Mouse (Mus musculus) hindbrain, postnatal 0 days (tissue): Measurements from ENCODE around the gene Olfr155. TPM values are rescaled to one million over a fixed set of nuclear protein-coding genes. Genes with fewer than 3 reads are reported as not detected.

Experiments used
- ATAC-seq: fragments of 200-750 bp; cut with Nextera tagmentation; 2 replicates; pipeline ENCODE4 v1.8.0; 2017; ENCODE audit warnings: mild to moderate bottlenecking, moderate TSS enrichment, moderate library complexity
- DNase-seq: peaks from one replicate; pipeline ENCODE4 v3.0.0-alpha.2; 2015; ENCODE audit warnings: low spot score
- H3K27ac ChIP-seq: fragments of 300-500 bp; sonication (generic); 2 replicates; pipeline ENCODE4 v1.5.1; 2014; ENCODE audit warnings: mild to moderate bottlenecking
- H3K27me3 ChIP-seq: fragments of 300-500 bp; sonication (generic); 2 replicates; pipeline ENCODE4 v1.6.1; 2014; ENCODE audit warnings: low read length, mixed read lengths; ENCODE audit not compliant: insufficient read depth
- H3K36me3 ChIP-seq: fragments of 300-500 bp; sonication (generic); 2 replicates; pipeline ENCODE4 v1.6.1; 2014; ENCODE audit warnings: low read length, mixed read lengths; ENCODE audit not compliant: insufficient read depth
- H3K4me1 ChIP-seq: fragments of 300-500 bp; sonication (generic); 2 replicates; pipeline ENCODE4 v1.6.1; 2014; ENCODE audit warnings: antibody characterized with exemption, low read length, mixed read lengths; ENCODE audit not compliant: insufficient read depth
- H3K4me2 ChIP-seq: fragments of 300-500 bp; sonication (generic); 2 replicates; pipeline ENCODE4 v1.6.1; 2014; ENCODE audit warnings: low read depth, mild to moderate bottlenecking, low read length, moderate library complexity, mixed read lengths
- H3K4me3 ChIP-seq: fragments of 300-500 bp; sonication (generic); 2 replicates; pipeline ENCODE4 v1.5.1; 2014; ENCODE audit warnings: low read length
- H3K9ac ChIP-seq: fragments of 300-500 bp; sonication (generic); replicated peaks from 2 replicates; pipeline ENCODE4 v1.6.1; 2014; ENCODE audit warnings: mild to moderate bottlenecking, low read length, moderate library complexity, mixed read lengths
- H3K9me3 ChIP-seq: fragments of 300-500 bp; sonication (generic); 2 replicates; pipeline ENCODE4 v1.6.1; 2016; ENCODE audit warnings: low read length, mixed read lengths
- CTCF ChIP-seq: IDR thresholded peaks from 2 replicates; pipeline ENCODE4 v1.5.1; 2016; ENCODE audit warnings: antibody characterized with exemption, control low read depth, low read depth
- WGBS: fragments of 180-500 bp; shearing (Covaris S2); extraction: QIAGEN DNeasy Blood & Tissue Kit; methylation state at CpG from one replicate; pipeline ENCODE4 v1.1.7; 2014; 5-methylcytosine and 5-hydroxymethylcytosine counted together
- polyA plus RNA-seq: library from polyadenylated mRNA; unstranded; fragments of >200 nt; fragmentation: Nextera tagmentation; extraction: Ambion mirVana; gene quantifications from 2 replicates; pipeline ENCODE4 v1.2.1, GENCODE M21; 2015
- total RNA-seq: library from RNA; depleted of rRNA; stranded (reverse); fragments of >200 nt; gene quantifications from 2 replicates; pipeline ENCODE4 v1.2.3, GENCODE M21; 2014

Gene Olfr155
- total and polyA plus RNA-seq, 2 experiments from 2014 or later = not detected

GRCm38 (mm10) chr4:43874501-43874900, 23.1 kb downstream of the Olfr155 start:
- Histone ChIP-seq H3K4me2 (peak overlapping the region; percentile 99), H3K36me3 (no peaks in the 10 kb centered on the region), H3K4me1 (peaks cover 3% of the 10 kb centered on the region; the same call in 1 of the 2 replicates), H3K4me3 (peak overlapping the region; percentile 93; the same call in 1 of the 2 replicates), H3K9me3 (no peaks in the 10 kb centered on the region), H3K9ac (no peak overlapping the region), H3K27me3 (no peaks in the 10 kb centered on the region), H3K27ac (no peak overlapping the region)
- DNase-seq (no peak), ATAC-seq (no peak)
- TF ChIP-seq CTCF = no peak
- WGBS = 33% methylated on average over 7 of the region's 7 CpGs

- Histone ChIP-seq H3K4me3 (peak within 1 kb of the TSS; percentile 93), H3K27me3 (no peaks in the 10 kb centered on the region), H3K4me1 (peaks cover 3% of the 10 kb centered on the region; the same call in 1 of the 2 replicates), H3K36me3 (no peaks in the 10 kb centered on the region), H3K9me3 (no peaks in the 10 kb centered on the region), H3K4me2 (peak within 1 kb of the TSS; percentile 99), H3K27ac (peak within 1 kb of the TSS; percentile 45; the same call in 1 of the 2 replicates), H3K9ac (peak within 1 kb of the TSS; percentile 65)
- DNase-seq (peak; percentile 91), ATAC-seq (peak; percentile 94)
- WGBS = under 1% methylated on average over 73 of the region's 73 CpGs
- no peak for TF ChIP-seq CTCF
These were observed 24.0 kb downstream of the Olfr155 start, which contains the start of gene Reck for GRCm38 (mm10) chr4:43875160-43875918. Gene Reck, plus strand, starts transcription at chr4:43875530.

- H3K9me3 ChIP-seq = no peaks in the 10 kb centered on the region
- TF ChIP-seq CTCF = no peak
- H3K27ac ChIP-seq = 0 out of 2 replicates have a peak overlapping the region, but pooled peaks have one; percentile 45
- ATAC-seq (peak; percentile 74), DNase-seq (peak; percentile 41)
- H3K4me2 ChIP-seq = peak overlapping the region; percentile 99
- no peaks in the 10 kb centered on the region for H3K36me3 ChIP-seq
- WGBS = under 1% methylated on average over 20 of the region's 20 CpGs
- peak overlapping the region; percentile 65 for H3K9ac ChIP-seq
- H3K27me3 ChIP-seq = no peaks in the 10 kb centered on the region
- H3K4me3 ChIP-seq = peak overlapping the region; percentile 93
- peaks cover 3% of the 10 kb centered on the region; the same call in 1 of the 2 replicates for H3K4me1 ChIP-seq
These were observed 24.6 kb downstream of the Olfr155 start for GRCm38 (mm10) chr4:43875919-43876411.

- Histone ChIP-seq H3K27ac (no peak overlapping the region), H3K9me3 (no peaks in the 10 kb centered on the region), H3K36me3 (no peaks in the 10 kb centered on the region), H3K4me2 (no peak overlapping the region), H3K4me3 (no peak overlapping the region), H3K4me1 (peaks cover 3% of the 10 kb centered on the region; the same call in 1 of the 2 replicates), H3K9ac (no peak overlapping the region), H3K27me3 (no peaks in the 10 kb centered on the region)
- 97% methylated on average over 1 of the region's 1 CpGs for WGBS
- no peak for TF ChIP-seq CTCF
- ATAC-seq = no peak
- no peak for DNase-seq
These were observed 25.9 kb downstream of the Olfr155 start for GRCm38 (mm10) chr4:43877230-43877629.

- ATAC-seq = no peak
- H3K9ac ChIP-seq = no peak overlapping the region
- no peaks in the 10 kb centered on the region for H3K27me3 ChIP-seq
- 47% methylated on average over 5 of the region's 5 CpGs for WGBS
- H3K4me2 ChIP-seq = no peak overlapping the region
- no peak for TF ChIP-seq CTCF
- DNase-seq = no peak
- H3K27ac ChIP-seq = no peak overlapping the region
- no peaks in the 10 kb centered on the region for H3K36me3 ChIP-seq
- no peak overlapping the region for H3K4me3 ChIP-seq
- H3K9me3 ChIP-seq = no peaks in the 10 kb centered on the region
- H3K4me1 ChIP-seq = peaks cover 3% of the 10 kb centered on the region; the same call in 1 of the 2 replicates
These were observed 26.9 kb downstream of the Olfr155 start for GRCm38 (mm10) chr4:43878121-43878776.

GRCm38 (mm10) chr4:43879566-43879965, 28.2 kb downstream of the Olfr155 start:
- DNase-seq (no peak), ATAC-seq (no peak)
- no peak overlapping the region for H3K27ac ChIP-seq
- H3K27me3 ChIP-seq = no peaks in the 10 kb centered on the region
- no peak for TF ChIP-seq CTCF
- no peak overlapping the region for H3K9ac ChIP-seq
- H3K36me3 ChIP-seq = no peaks in the 10 kb centered on the region
- WGBS = 78% methylated on average over 6 of the region's 6 CpGs
- H3K4me1 ChIP-seq = peaks cover 3% of the 10 kb centered on the region; the same call in 1 of the 2 replicates
- H3K9me3 ChIP-seq = no peaks in the 10 kb centered on the region
- no peak overlapping the region for H3K4me3 ChIP-seq
- no peak overlapping the region for H3K4me2 ChIP-seq
